Mouse (Mus musculus): ENCODE results near the gene Parl.

Parl gene

GRCm38 (mm10) chr16:20234406-20234805 lies 67.8 kb downstream of the Parl start:
- peak; percentile 52 for DNase-seq

Data from layer of hippocampus, adult 9-11 months (tissue).